Mouse (Mus musculus): ENCODE measurements around the gene Ctsf. TPM values are rescaled to one million over a fixed set of nuclear protein-coding genes. Genes with fewer than 3 reads are reported as not detected.
A peak's percentile ranks its signal among the peaks of the same experiment; 100 is the strongest.
"Not testable (repeated sequence)": the region's sequence is repeated elsewhere in the genome, so short reads cannot be mapped to it uniquely, and the experiment has no call there.

Ctsf gene
- total RNA-seq, 2 experiments from 2014 or later: 84.5 to 90.7 TPM

DNA sequence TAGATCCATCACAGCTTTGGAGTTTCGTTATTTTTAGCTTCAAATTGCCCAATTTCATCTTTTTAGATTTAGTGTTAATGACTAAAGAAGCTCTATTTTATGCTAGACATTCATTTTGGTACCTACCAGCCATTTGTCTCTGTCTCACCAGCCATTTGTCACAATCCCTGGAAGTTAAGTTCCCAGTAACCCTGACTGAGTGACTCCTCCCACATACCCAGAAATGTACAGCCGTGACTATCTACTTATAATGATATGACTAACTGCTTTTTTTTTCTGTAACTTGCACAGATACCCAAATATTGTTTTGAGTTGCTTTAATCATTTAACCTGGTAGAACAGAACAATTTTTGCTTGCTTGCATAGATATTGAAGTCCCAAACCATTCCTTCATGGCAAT lies 9.1 kb upstream of the Ctsf start:
- DNase-seq: no peak
- intact Hi-C loops (cut with DNase I): loop anchor here (2.0 kb wide), 1 partner anchor 91 kb away; no protein-coding TSS in a partner anchor

GRCm38 (mm10) chr19:4847490-4847889 lies 7.4 kb upstream of the Ctsf start:
- intact Hi-C loops (cut with DNase I): loop anchor here (2.0 kb wide), 1 partner anchor 93 kb away; no protein-coding TSS in a partner anchor
- DNase-seq: no peak

DNA sequence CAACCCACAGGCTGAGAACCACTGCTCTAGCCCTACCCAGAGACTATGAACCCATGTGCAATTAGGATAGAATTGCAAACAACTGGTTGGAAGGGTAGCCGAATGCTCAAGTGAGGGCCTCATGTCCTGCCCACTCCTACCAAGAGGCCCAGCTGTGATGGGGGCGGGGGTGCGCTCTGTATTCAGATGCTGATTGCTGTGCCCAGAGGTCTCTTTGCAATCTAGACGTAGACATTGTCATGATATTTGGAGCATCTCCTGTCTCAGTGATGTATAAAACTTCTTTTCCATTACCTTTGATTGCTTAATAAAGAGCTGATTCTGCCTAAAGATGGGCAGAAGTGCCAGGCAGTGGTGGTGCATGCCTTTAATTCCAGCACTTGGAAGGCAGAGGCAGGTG lies 5.1 kb upstream of the Ctsf start:
- intact Hi-C loops (cut with DNase I): loop anchor here (2.0 kb wide), 1 partner anchor 221 kb away; no protein-coding TSS in a partner anchor
- no peak for DNase-seq

DNA sequence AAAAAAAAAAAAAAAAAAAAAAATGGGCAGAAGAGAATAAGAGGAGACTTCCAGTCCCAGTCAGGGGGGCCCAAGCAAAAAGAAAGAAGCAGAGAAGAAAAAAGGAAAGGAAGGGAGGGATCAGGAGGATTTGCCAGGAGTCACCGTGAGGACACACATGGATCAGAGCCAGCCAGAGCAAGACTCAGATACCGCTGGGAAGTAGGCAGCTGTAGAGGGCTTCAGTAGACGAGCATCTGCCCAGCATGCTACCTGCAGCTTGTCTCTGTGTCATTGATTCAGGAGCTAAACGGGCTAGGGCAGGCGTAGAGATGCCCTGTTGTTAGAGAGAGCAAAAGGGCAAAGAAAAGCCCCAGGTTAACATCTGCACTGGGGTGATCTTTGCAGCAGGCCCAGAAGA lies 4.6 kb upstream of the Ctsf start:
- intact Hi-C loops (cut with DNase I): no loop called here
- DNase-seq: no peak

- DNase-seq: no peak
- intact Hi-C loops (cut with DNase I): no loop called here
Observed at GRCm38 (mm10) chr19:4855470-4855820, 515 bp downstream of the Ctsf start.

DNA sequence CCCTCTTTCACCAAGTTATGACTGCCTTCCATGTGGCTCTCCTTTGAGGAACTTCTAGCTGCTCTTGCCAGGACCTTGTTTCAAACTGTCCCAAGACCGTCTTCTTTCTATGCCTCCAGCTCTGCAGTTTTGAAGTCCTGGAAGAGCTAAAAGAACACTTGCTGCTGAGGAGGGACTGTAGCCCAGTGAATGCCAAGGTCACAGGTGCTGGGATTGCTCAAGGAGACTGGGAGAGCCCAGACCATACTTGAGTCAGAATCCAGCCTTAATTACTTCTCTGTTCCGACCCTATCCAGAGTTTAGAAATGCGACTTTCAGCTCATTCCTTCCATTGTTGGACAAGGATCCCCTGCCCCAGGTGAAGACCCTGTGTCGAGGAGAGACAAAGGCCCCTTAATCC lies 1.0 kb downstream of the Ctsf start:
- intact Hi-C loops (cut with DNase I): no loop called here
- DNase-seq: no peak

- intact Hi-C loops (cut with DNase I): no loop called here
- no peak for DNase-seq
Observed at GRCm38 (mm10) chr19:4859081-4859480, 4.2 kb downstream of the Ctsf start.

- no peak for DNase-seq
- intact Hi-C loops (cut with DNase I): no loop called here
Observed at GRCm38 (mm10) chr19:4863048-4863447, 8.1 kb downstream of the Ctsf start.

- intact Hi-C loops (cut with DNase I): no loop called here
- no peak for DNase-seq
Observed at GRCm38 (mm10) chr19:4865147-4865546, 10.2 kb downstream of the Ctsf start.

DNA sequence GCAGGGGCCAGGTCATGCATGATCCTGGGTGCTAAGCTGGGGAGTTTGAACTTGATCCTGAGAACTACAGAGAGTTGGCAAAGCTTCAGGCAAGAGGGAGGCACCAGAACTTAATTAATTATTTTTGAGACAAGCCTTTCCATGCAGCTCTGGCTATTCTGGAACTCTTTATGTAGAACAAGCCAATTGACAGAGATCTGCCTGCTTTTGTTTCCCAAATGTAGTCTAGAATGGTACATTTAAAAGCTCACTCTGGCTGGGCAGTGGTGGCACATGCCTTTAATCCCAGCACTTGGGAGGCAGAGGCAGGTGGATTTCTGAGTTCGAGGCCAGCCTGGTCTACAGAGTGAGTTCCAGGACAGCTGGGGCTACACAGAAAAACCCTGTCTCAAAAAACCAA lies 19.7 kb downstream of the Ctsf start:
- DNase-seq: not testable (repeated sequence)
- intact Hi-C loops (cut with DNase I): loop anchor here (5.0 kb wide), 1 partner anchor 53 kb away; the partner anchor contains the start of gene Dpp3

DNA sequence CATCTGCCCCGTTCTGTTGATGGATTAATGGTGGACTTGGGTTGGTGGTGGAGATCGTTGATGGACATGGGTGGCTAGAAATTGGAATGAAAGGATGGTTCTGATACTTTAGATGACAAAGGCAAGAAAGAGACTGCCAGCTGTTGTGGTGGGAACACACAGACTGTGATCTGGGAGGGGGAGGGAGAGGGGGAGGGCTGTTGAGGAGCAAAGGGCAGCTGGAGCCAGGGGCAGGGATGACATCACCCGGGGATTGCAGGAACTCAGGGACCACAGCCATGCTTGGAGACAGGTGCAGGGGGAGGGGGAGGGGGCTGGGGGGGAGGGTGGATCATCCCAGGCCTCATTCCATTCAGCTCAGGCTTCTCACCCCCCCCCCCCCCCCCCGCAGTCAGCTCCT lies 21.3 kb downstream of the Ctsf start:
- intact Hi-C loops (cut with DNase I): loop anchor here (5.0 kb wide), 1 partner anchor 51 kb away; the partner anchor contains the start of gene Dpp3

DNA sequence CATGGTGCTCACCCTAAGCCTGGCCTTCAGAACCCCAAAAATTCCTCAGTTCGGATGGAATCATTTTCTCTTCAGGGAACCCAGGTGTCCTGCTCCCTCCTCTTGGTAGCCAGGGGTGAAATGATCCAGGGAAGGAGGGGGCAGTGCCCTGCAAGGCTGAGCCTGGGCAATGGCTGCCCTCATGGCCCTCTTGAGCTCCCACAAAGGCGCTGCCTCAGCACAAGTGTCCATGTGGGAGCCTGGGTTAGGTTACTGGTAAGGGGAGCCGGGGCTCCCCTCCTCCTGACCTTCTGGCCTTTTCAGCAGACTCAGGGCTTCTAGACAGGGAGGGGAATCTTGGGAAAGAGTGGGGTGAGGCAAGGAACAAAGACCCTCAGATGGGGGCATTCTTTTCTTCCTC lies 21.8 kb downstream of the Ctsf start:
- DNase-seq: no peak

More for the DNA sequence above, 21.3 kb downstream of the Ctsf start:
- no peak for DNase-seq

DNA sequence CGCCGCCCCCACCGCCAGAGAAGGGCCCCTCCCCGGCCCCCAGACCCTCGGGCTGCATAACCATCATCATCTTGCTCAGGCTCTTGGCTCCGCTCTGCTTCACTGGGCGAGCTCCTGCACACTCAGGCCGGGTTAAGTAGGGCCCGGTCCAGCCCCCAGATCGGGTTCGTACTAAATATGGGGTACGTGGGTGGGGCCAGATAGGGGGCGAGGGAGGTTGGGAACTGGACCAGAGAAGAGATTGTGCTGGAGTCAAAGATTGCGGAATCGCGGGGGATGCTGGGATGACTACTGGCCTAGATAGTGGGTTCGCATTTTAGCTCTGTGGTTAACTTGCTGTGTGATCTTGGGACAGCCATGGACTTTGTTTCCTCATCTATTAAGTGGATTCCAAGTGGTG lies 22.9 kb downstream of the Ctsf start, which contains the start of gene Actn3:
Actn3 (minus strand) TSS at position 125 of the 400 bp plus-strand sequence.
- intact Hi-C loops (cut with DNase I): loop anchor here (2.0 to 5.0 kb wide), 2 partner anchors 39 to 50 kb away; partner anchors contain the start of genes Ccdc87, Ccs and Dpp3
- DNase-seq: peak; percentile 28 to 31

More for the DNA sequence above, 21.8 kb downstream of the Ctsf start:
- intact Hi-C loops (cut with DNase I): loop anchor here (5.0 kb wide), 1 partner anchor 51 kb away; the partner anchor contains the start of gene Dpp3

DNA sequence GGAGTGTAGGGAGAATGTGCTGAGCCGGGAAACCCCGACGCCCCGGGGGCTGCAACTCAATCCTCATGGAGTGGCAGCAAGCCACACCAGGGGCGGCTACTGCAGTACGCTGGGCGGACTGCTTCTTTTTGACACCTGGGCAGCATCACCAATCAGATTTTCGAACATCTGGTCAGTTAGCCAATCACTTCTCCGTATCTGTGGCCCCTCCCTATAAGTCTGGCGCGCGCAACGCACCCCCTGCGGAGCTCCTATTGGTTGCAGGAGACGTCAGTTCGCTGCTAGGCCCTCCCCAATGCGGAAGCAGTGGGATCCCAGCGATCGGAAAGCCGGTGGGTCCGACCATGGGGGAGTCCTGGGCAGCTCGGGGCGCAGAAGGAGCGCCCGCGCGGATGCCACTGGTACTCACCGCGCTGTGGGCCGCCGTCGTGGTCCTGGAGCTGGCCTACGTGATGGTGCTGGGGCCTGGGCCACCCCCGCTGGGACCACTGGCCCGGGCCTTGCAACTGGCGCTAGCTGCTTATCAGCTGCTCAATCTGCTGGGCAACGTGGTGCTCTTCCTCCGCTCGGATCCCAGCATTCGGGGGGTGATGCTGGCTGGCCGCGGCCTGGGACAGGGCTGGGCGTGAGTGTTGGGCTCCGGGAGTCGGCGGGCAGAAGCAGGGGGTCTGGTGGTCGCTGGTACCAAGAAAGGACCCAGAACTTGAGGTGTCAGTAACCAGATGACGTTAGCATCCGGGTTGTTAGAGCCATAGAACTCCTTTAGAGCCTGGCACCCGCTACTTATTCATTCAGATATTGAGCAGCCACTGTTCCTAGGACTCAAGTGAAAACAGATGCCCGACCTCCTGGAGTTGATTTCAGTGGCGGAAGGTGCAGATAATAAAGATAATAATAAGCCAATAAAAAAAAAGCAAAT lies 23.7 kb downstream of the Ctsf start, which contains the start of gene Zdhhc24:
Zdhhc24 (plus strand) TSS at position 264 of the 919 bp plus-strand sequence.
- peak; percentile 98 for DNase-seq
- intact Hi-C loops (cut with DNase I): loop anchor here (2.0 to 5.0 kb wide), 2 partner anchors 40 to 49 kb away; partner anchors contain the start of genes Ccdc87, Ccs and Dpp3

GRCm38 (mm10) chr19:4879324-4879703 lies 24.4 kb downstream of the Ctsf start:
- intact Hi-C loops (cut with DNase I): loop anchor here (2.0 to 5.0 kb wide), 2 partner anchors 41 to 48 kb away; partner anchors contain the start of genes Ccdc87, Ccs and Dpp3
- no peak for DNase-seq

DNA sequence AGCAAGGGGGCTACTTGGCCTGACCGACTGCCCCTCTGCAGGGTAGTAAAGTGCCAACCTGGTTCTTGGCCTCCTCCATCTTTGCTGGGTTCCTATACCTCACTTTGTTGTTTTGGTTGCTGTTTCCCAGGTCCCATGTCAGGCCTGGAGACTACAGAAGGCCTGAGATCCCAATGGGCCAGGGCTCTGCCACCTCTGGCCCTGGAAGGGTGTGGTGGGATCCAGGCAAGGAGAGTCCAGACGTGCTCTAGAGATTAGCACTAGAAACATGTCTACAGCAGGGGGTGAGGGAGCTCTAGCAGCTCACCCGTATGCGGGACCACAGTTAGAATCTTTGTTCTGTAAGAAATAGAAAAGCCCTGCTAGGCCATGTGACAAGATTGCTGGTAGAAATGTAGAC lies 29.0 kb downstream of the Ctsf start:
- no peak for DNase-seq
- intact Hi-C loops (cut with DNase I): no loop called here

- intact Hi-C loops (cut with DNase I): no loop called here
- DNase-seq: no peak
Observed at GRCm38 (mm10) chr19:4889791-4890190, 34.9 kb downstream of the Ctsf start.

GRCm38 (mm10) chr19:4891798-4892197 lies 36.9 kb downstream of the Ctsf start:
- intact Hi-C loops (cut with DNase I): no loop called here
- no peak for DNase-seq

- no peak for DNase-seq
- intact Hi-C loops (cut with DNase I): no loop called here
Observed at GRCm38 (mm10) chr19:4896780-4897520, 42.0 kb downstream of the Ctsf start.

DNA sequence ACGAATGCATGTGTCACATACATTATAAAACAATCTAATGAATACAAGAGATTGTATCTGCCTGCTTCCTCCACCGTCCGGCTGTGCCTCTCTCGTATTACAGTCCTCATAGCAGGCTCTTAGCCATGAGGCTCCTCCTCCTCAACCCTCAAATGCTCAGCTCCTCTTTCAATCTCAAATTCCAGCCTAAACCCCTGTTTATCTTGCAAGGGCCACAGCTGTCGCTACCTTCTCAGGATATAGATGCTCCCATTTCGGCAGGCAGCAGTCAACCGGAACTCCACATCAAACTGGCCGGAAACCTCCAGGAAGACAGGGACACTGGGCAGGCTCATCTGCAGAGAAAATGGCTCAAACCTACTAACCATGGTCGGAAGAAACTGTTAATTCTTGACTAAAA lies 44.0 kb downstream of the Ctsf start:
- DNase-seq: no peak
- intact Hi-C loops (cut with DNase I): no loop called here

GRCm38 (mm10) chr19:4899888-4900287 lies 45.0 kb downstream of the Ctsf start:
- DNase-seq: no peak
- intact Hi-C loops (cut with DNase I): no loop called here

Measured in heart, postnatal 36 days (tissue).